Mouse (Mus musculus): ENCODE measurements around the gene Kif18b. TPM values are rescaled to one million over a fixed set of nuclear protein-coding genes. Genes with fewer than 3 reads are reported as not detected.

Kif18b gene
- total and polyA plus RNA-seq, 3 experiments, result 36.1 to 116 (median 45.7) TPM

DNA sequence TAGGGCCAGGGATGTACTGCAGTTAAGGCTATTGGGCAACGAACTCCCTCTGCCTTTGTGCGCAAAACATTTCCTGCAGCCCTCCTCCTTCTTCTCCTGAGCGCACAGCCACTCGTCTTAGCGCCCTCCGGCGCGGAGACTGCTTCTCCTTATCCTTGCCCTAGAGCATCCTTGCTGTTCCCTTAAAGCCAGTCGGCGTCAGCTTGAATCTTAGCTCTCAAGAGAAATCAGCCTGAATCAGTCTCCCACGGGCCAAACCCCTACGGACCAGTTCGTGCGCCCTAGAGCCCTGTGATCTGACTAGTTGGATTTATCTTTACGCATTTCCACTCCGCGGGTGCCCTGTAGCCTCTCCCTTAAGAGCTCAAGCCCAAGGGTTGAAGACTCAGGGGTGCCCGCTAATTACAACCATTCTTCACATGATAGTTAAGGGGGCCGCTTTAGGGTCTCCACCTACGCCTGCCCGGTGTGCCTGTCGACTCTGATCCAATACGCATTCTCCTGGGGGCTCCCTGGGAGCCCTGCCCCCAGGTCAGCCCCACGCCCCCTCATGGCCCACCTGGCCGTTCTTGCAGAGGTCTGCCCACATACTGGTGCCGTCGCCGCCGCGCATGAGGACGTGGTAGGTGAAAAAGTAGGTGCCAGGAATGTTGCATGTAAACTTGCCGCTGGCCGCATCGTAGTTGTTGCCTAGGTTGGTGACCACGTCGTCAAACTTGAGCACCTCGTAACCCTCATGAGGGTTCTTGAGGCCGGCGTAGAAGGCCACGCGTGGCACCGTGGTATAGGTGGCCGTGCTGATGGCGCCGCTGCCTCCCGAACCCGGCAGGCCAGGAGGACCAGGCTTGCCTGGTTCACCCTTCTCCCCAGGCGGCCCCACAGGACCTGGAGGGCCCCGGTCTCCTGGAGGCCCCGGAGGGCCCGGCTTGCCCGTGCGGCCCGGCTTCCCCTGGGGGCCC, 20.7 kb upstream of the Kif18b start:
- Histone ChIP-seq H3K36me3 (ENCODE audit: control insufficient read depth in 1 of 2, insufficient read depth in 2 of 2, low read length in 2 of 2) (peaks cover 0 to 4% of the 10 kb centered on the region in 2 experiments; a peak in 2 of 4 replicates), H3K79me2 (ENCODE audit: control insufficient read depth, insufficient read depth, low read length, poor library complexity) (no peaks in the 10 kb centered on the region), H3K9ac (ENCODE audit: control insufficient read depth, low read depth, low read length, poor library complexity, severe bottlenecking) (no peak overlapping the region), H3K9me3 (replicated peaks; ENCODE audit: insufficient read depth, low read length) (no peaks in the 10 kb centered on the region), H3K27ac (ENCODE audit: control insufficient read depth, low read depth, low read length) (no peak overlapping the region), H3K4me1 (ENCODE audit: control insufficient read depth in 1 of 2, insufficient read depth in 2 of 2, low read length in 2 of 2) (peaks cover 0 to 3% of the 10 kb centered on the region in 2 experiments; a peak in 1 of 4 replicates), H3K4me3 (ENCODE audit: control insufficient read depth in 1 of 2, insufficient read depth in 1 of 2, low read depth in 2 of 2, low read length in 2 of 2) (no peak overlapping the region), H3K27me3 (ENCODE audit: control insufficient read depth in 1 of 2, insufficient read depth in 2 of 2, low read length in 2 of 2) (peaks cover 0 to 5% of the 10 kb centered on the region in 2 experiments; a peak in 2 of 4 replicates)
- no peak for TF ChIP-seq RCOR1 (IDR thresholded peaks at IDR 0.05; ENCODE audit: low read depth, low read length)
- TF ChIP-seq CHD2 (IDR thresholded peaks at IDR 0.05; ENCODE audit: low read length), result no peak
- TF ChIP-seq SIN3A (IDR thresholded peaks at IDR 0.05; ENCODE audit: low read length), result no peak
- TF ChIP-seq CTCF (IDR thresholded peaks at IDR 0.05 in 2 of 3, conservative IDR thresholded peaks at IDR 0.05 in 1 of 3; ENCODE audit: control insufficient read depth in 1 of 3, insufficient read depth in 1 of 3, low read depth in 2 of 3, low read length in 3 of 3, poor library complexity in 1 of 3, severe bottlenecking in 1 of 3), result no peak
- TF ChIP-seq ZMIZ1 (IDR thresholded peaks at IDR 0.05; ENCODE audit: low read depth, low read length), result no peak
- no peak for TF ChIP-seq MXI1 (IDR thresholded peaks at IDR 0.05; ENCODE audit: low read depth, low read length)
- TF ChIP-seq MEF2A (IDR thresholded peaks at IDR 0.05; ENCODE audit: extremely low read depth, insufficient replicate concordance, low read depth, low read length, poor library complexity, severe bottlenecking), result no peak
- no peak for TF ChIP-seq NRF1 (IDR thresholded peaks at IDR 0.05; ENCODE audit: insufficient read depth, low read depth, low read length, poor library complexity, severe bottlenecking)
- TF ChIP-seq GATA1 (IDR thresholded peaks at IDR 0.05; ENCODE audit: low read depth, low read length), result no peak
- no peak for TF ChIP-seq USF1 (IDR thresholded peaks at IDR 0.05; ENCODE audit: low read depth, low read length)
- no peak for TF ChIP-seq USF2 (IDR thresholded peaks at IDR 0.05; ENCODE audit: borderline replicate concordance in 1 of 2, insufficient read depth in 1 of 2, low read depth in 1 of 2, low read length in 2 of 2)
- no peak for TF ChIP-seq UBTF (IDR thresholded peaks at IDR 0.05; ENCODE audit: borderline replicate concordance, insufficient read depth, low read depth, low read length)
- no peak for TF ChIP-seq TCF12 (IDR thresholded peaks at IDR 0.05; ENCODE audit: low read depth, low read length)
- TF ChIP-seq HCFC1 (IDR thresholded peaks at IDR 0.05; ENCODE audit: low read depth, low read length), result no peak
- TF ChIP-seq MAX (IDR thresholded peaks at IDR 0.05; ENCODE audit: low read length), result no peak
- TF ChIP-seq ZNF384 (IDR thresholded peaks at IDR 0.05; ENCODE audit: low read depth, low read length), result no peak
- no peak for DNase-seq (ENCODE audit: low read depth, low spot score)

DNA sequence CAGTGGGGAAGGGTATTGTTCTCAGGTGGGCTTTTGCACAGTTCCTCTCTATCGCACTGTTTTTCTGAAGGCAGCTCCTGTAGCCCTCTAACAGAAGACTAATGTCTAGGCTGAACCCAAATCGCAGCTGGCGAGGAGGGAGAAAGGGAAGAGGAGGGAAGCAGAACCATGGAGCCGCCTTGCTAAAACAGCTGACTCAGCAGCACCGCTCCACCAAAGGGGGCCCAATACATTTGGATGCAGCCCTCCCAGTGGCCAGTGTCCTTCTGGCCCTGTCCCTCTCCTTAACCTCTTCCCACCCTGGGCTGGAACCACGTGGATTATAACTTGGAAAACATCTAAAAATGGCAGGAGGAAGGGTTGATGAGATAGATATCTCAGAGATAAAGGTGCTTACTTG, 16.3 kb upstream of the Kif18b start:
- peaks cover 0 to 6% of the 10 kb centered on the region in 2 experiments; a peak in 2 of 4 replicates for H3K36me3 ChIP-seq (ENCODE audit: control insufficient read depth in 1 of 2, insufficient read depth in 2 of 2, low read length in 2 of 2)
- DNase-seq (ENCODE audit: low read depth, low spot score), result no peak
- no peak overlapping the region for H3K4me3 ChIP-seq (ENCODE audit: control insufficient read depth in 1 of 2, insufficient read depth in 1 of 2, low read depth in 2 of 2, low read length in 2 of 2)

More for the DNA sequence above, 16.3 kb upstream of the Kif18b start:
- H3K27ac ChIP-seq (ENCODE audit: control insufficient read depth, low read depth, low read length), result no peak overlapping the region
- no peaks in the 10 kb centered on the region for H3K79me2 ChIP-seq (ENCODE audit: control insufficient read depth, insufficient read depth, low read length, poor library complexity)
- H3K9ac ChIP-seq (ENCODE audit: control insufficient read depth, low read depth, low read length, poor library complexity, severe bottlenecking), result no peak overlapping the region
- peak; percentile 93 for TF ChIP-seq MAFK (IDR thresholded peaks at IDR 0.05; ENCODE audit: borderline replicate concordance, low read depth, low read length)
- TF ChIP-seq GATA1 (IDR thresholded peaks at IDR 0.05; ENCODE audit: low read depth, low read length), result peak; percentile 41; the same call in 1 of the 2 replicates
- TF ChIP-seq TBP (IDR thresholded peaks at IDR 0.05; ENCODE audit: low read depth, low read length), result no peak
- H3K9me3 ChIP-seq (replicated peaks; ENCODE audit: insufficient read depth, low read length), result no peaks in the 10 kb centered on the region
- H3K27me3 ChIP-seq (ENCODE audit: control insufficient read depth in 1 of 2, insufficient read depth in 2 of 2, low read length in 2 of 2), result peaks cover 1 to 4% of the 10 kb centered on the region in 2 experiments
- H3K4me1 ChIP-seq (ENCODE audit: control insufficient read depth in 1 of 2, insufficient read depth in 2 of 2, low read length in 2 of 2), result peaks cover 0 to 10% of the 10 kb centered on the region in 2 experiments; a peak in 1 of 4 replicates
